Comparison of ENCODE assay signal across 25 mouse cellular contexts in the genomic region with DNA sequence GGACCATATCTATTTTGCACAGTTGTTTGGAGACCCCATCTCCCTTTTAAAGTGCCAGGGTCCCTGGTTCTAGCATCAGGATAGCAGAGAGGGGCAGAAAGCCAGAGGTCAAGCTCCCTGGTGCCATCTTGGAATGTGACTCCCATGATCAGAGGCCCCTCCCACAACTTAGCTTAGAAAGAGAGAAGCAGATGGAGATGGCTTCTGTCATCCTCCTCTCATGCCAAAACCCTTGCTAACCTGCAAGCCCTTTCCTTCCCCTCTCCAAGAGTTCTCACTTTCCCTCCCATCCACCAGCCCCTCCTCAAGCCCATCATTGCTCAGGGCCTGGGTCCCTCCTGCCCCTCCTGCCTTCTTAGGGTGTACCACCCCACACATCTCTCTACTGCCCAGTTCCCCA. TPM values are rescaled to one million over a fixed set of nuclear protein-coding genes. Genes with fewer than 3 reads are reported as not detected.
DNase-seq lines count a peak whose midpoint lies in the region; ATAC-seq lines count a peak whose summit lies in the region.
"Had no signal": no experiment of that assay in that cellular context is flagged by ENCODE, and none has a peak within 500 bp of the region (broad histone marks: within the 10 kb centered on the region; RNA-seq: fewer than 3 reads in every experiment).

No protein-coding gene starts in this region.

- 0 out of 2 replicates have a peak overlapping the region, but pooled peaks have one; percentile 12 for H3K27ac ChIP-seq in hindbrain, embryonic 10.5 days
- no peak overlapping the region for H3K27ac ChIP-seq in hindbrain, embryonic 13.5 days
- H3K27ac ChIP-seq in limb, embryonic 10.5 days = peak overlapping the region; percentile 38; the same call in 1 of the 2 replicates
- H3K27ac ChIP-seq: forebrain, embryonic 15.5 days; heart, embryonic 15.5 days; hindbrain, embryonic 15.5 days; kidney, embryonic 15.5 days had no signal

- no peaks in the 10 kb centered on the region for H3K36me3 ChIP-seq in hindbrain, embryonic 10.5 days
- no peaks in the 10 kb centered on the region for H3K36me3 ChIP-seq in hindbrain, embryonic 13.5 days
- no peaks in the 10 kb centered on the region for H3K36me3 ChIP-seq in limb, embryonic 10.5 days
- H3K36me3 ChIP-seq: embryonic facial prominence, embryonic 13.5 days; forebrain, embryonic 15.5 days; G1E; heart, embryonic 10.5 days; heart, embryonic 15.5 days; hindbrain, embryonic 15.5 days; kidney, embryonic 15.5 days had no signal

- intact Hi-C loops in gastrocnemius, postnatal 36 days (cut with DNase I) = no loop called here

- no peak overlapping the region for H3K4me2 ChIP-seq in hindbrain, embryonic 13.5 days
- H3K4me2 ChIP-seq: embryonic facial prominence, embryonic 13.5 days; forebrain, embryonic 15.5 days; heart, embryonic 15.5 days; hindbrain, embryonic 15.5 days; kidney, embryonic 15.5 days had no signal

- no peak overlapping the region for H3K4me3 ChIP-seq in hindbrain, embryonic 10.5 days
- H3K4me3 ChIP-seq in hindbrain, embryonic 13.5 days = no peak overlapping the region
- H3K4me3 ChIP-seq in limb, embryonic 10.5 days = no peak overlapping the region
- H3K4me3 ChIP-seq: embryonic facial prominence, embryonic 13.5 days; forebrain, embryonic 15.5 days; heart, embryonic 10.5 days; heart, embryonic 15.5 days; hindbrain, embryonic 15.5 days; kidney, embryonic 15.5 days had no signal

- peaks cover 6% of the 10 kb centered on the region; the same call in 1 of the 2 replicates for H3K27me3 ChIP-seq in hindbrain, embryonic 10.5 days (ENCODE audit: insufficient read depth, poor library complexity, severe bottlenecking)
- H3K27me3 ChIP-seq in hindbrain, embryonic 13.5 days = no peaks in the 10 kb centered on the region
- H3K27me3 ChIP-seq in limb, embryonic 10.5 days (ENCODE audit: low read depth, poor library complexity, severe bottlenecking) = no peaks in the 10 kb centered on the region
- H3K27me3 ChIP-seq: embryonic facial prominence, embryonic 13.5 days; forebrain, embryonic 15.5 days; heart, embryonic 15.5 days; hindbrain, embryonic 15.5 days; kidney, embryonic 15.5 days had no signal

- ATAC-seq in cerebellum, adult (ENCODE audit: insufficient number of reproducible peaks, low FRiP score, low TSS enrichment) = no peak
- ATAC-seq in hindbrain, embryonic 13.5 days (ENCODE audit: low FRiP score) = no peak
- ATAC-seq: CD4-positive, CD25-positive, alpha-beta regulatory T cell, adult 4 months; forebrain, embryonic 15.5 days; intestine, embryonic 16.5 days had no signal

- no peaks in the 10 kb centered on the region for H3K9me3 ChIP-seq in hindbrain, embryonic 10.5 days
- no peaks in the 10 kb centered on the region for H3K9me3 ChIP-seq in hindbrain, embryonic 13.5 days
- no peaks in the 10 kb centered on the region for H3K9me3 ChIP-seq in limb, embryonic 10.5 days (replicated peaks)
- H3K9me3 ChIP-seq: embryonic facial prominence, embryonic 13.5 days; forebrain, embryonic 15.5 days; G1E; heart, embryonic 10.5 days; heart, embryonic 15.5 days; hindbrain, embryonic 15.5 days; kidney, embryonic 15.5 days had no signal

- DNase-seq in cerebellum, adult 11 months = peak; percentile 6
- no peak for DNase-seq in hindbrain, embryonic 10.5 days (ENCODE audit: low spot score)
- DNase-seq in cerebellum, postnatal 14 days = peak; percentile 40 to 62
- DNase-seq in limb, embryonic 10.5 days (ENCODE audit: low spot score) = no peak
- no peak for DNase-seq in gastrocnemius, postnatal 36 days
- no peak for DNase-seq in layer of hippocampus, adult 18-20 months (ENCODE audit: low spot score in 2 of 2)
- DNase-seq: adrenal gland, postnatal 25 days; B cell, adult 2 months; gastrocnemius, postnatal 25 days; heart, adult 18-20 months; heart, postnatal 14 days; kidney, adult 2 months had no signal

- no peak overlapping the region for H3K9ac ChIP-seq in hindbrain, embryonic 13.5 days
- H3K9ac ChIP-seq: embryonic facial prominence, embryonic 13.5 days; forebrain, embryonic 15.5 days; heart, embryonic 15.5 days; hindbrain, embryonic 15.5 days; kidney, embryonic 15.5 days had no signal

- H3K4me1 ChIP-seq in hindbrain, embryonic 10.5 days (replicated peaks) = peaks cover 23% of the 10 kb centered on the region
- H3K4me1 ChIP-seq in hindbrain, embryonic 13.5 days (replicated peaks) = peaks cover 9% of the 10 kb centered on the region
- peaks cover 15% of the 10 kb centered on the region for H3K4me1 ChIP-seq in limb, embryonic 10.5 days
- H3K4me1 ChIP-seq: forebrain, embryonic 15.5 days; heart, embryonic 15.5 days; hindbrain, embryonic 15.5 days had no signal

RNA-seq across cellular contexts. Expression of a gene that starts 30.4 kb away (rescaled TPM):
- 219 and 247 TPM in 2 replicates for polyA plus RNA-seq in hindbrain, embryonic 10.5 days (2016; fragmentation: Nextera tagmentation; extraction: Ambion mirVana)
- polyA plus RNA-seq in hindbrain, embryonic 13.5 days (2015; fragmentation: Nextera tagmentation; extraction: Ambion mirVana) = 179 and 205 TPM in 2 replicates
- polyA plus RNA-seq in limb, embryonic 10.5 days (2016; fragmentation: Nextera tagmentation; extraction: Ambion mirVana) = 769 and 872 TPM in 2 replicates
- total RNA-seq in gastrocnemius, postnatal 36 days (2021) = 10 to 100 TPM; 87.0 to 98.1 TPM
- total RNA-seq in layer of hippocampus, adult 18-20 months (2021) = 10 to 100 TPM; 42.7 to 46.4 TPM
- total RNA-seq: hematopoietic stem cell, adult 5-6 weeks had no signal
- polyA plus RNA-seq: G1E had no signal

RNA-seq across cellular contexts. Expression of a gene that starts 33.6 kb away (rescaled TPM):
- not detected in 2 replicates for polyA plus RNA-seq in hindbrain, embryonic 10.5 days (2016; fragmentation: Nextera tagmentation; extraction: Ambion mirVana)
- not detected in 2 replicates for polyA plus RNA-seq in hindbrain, embryonic 13.5 days (2015; fragmentation: Nextera tagmentation; extraction: Ambion mirVana)
- polyA plus RNA-seq in limb, embryonic 10.5 days (2016; fragmentation: Nextera tagmentation; extraction: Ambion mirVana) = 0.09 and 0.11 TPM in 2 replicates
- total RNA-seq in gastrocnemius, postnatal 36 days (2021) = under 1 TPM in 1 of 2 experiments, not detected in 1; 0.17 TPM
- under 1 TPM; 0.10 to 0.20 TPM for total RNA-seq in layer of hippocampus, adult 18-20 months (2021)
- total RNA-seq: adrenal gland, postnatal 25 days; heart, adult 18-20 months; heart, postnatal 14 days; hematopoietic stem cell, adult 5-6 weeks had no signal
- polyA plus RNA-seq: CD4-positive, CD25-positive, alpha-beta regulatory T cell, adult 4 months; cortical plate, adult 2 months; embryonic facial prominence, embryonic 13.5 days; G1E; heart, embryonic 15.5 days; hindbrain, embryonic 15.5 days; kidney, adult 2 months; kidney, embryonic 15.5 days had no signal

Comparison
In these comparisons a context has a peak if more than half of its experiments do, and no peak if none do; other contexts are left out.
1. DNase-seq: peak in cerebellum, adult 11 months (single experiment) and cerebellum, postnatal 14 days (2 of 2); none in hindbrain, embryonic 10.5 days (single experiment), limb, embryonic 10.5 days (single experiment), gastrocnemius, postnatal 36 days (0 of 2) and layer of hippocampus, adult 18-20 months (0 of 2).